In genomic region chr9:120778423-120778822, GRCm38 (mm10) we compare ENCODE assay signal across 9 mouse cellular contexts.
DNase-seq lines count a peak whose midpoint lies in the region; ATAC-seq lines count a peak whose summit lies in the region.
"Had no signal": no experiment of that assay in that cellular context is flagged by ENCODE, and none has a peak within 500 bp of the region (broad histone marks: within the 10 kb centered on the region; RNA-seq: fewer than 3 reads in every experiment).

No protein-coding gene starts in this region.

- 0 out of 2 replicates have a peak, but pooled peaks have one; percentile 20 for ATAC-seq in erythroblast, adult 5-6 weeks (replicated peaks; ENCODE audit: low FRiP score, poor library complexity, severe bottlenecking)
- peak; percentile 60 for ATAC-seq in lung, embryonic 16.5 days (ENCODE audit: low read depth)
- ATAC-seq: forebrain, postnatal 0 days had no signal

- peak overlapping the region; percentile 81 for H3K27ac ChIP-seq in lung, embryonic 16.5 days (ENCODE audit: low read length)

- H3K36me3 ChIP-seq in lung, embryonic 16.5 days (ENCODE audit: control insufficient read depth, insufficient read depth, low read length), result no peaks in the 10 kb centered on the region

- peaks cover 15% of the 10 kb centered on the region for H3K4me1 ChIP-seq in lung, embryonic 16.5 days (replicated peaks; ENCODE audit: control insufficient read depth, insufficient read depth, low read length)

- no peaks in the 10 kb centered on the region for H3K27me3 ChIP-seq in lung, embryonic 16.5 days (ENCODE audit: control insufficient read depth, insufficient read depth, low read depth, low read length)

- H3K4me3 ChIP-seq in lung, embryonic 16.5 days (ENCODE audit: low read length), result no peak overlapping the region

- 21% methylated on average over 2 of the region's 2 CpGs for WGBS in lung, embryonic 16.5 days

- H3K9ac ChIP-seq in lung, embryonic 16.5 days (ENCODE audit: low read length), result no peak overlapping the region
- H3K9ac ChIP-seq: forebrain, postnatal 0 days had no signal

- H3K4me2 ChIP-seq in lung, embryonic 16.5 days (ENCODE audit: low read depth, low read length), result no peak overlapping the region

- peak; percentile 47 to 63 for DNase-seq in adrenal gland, adult (ENCODE audit: inconsistent age in 2 of 2, low spot score in 1 of 2)
- no peak for DNase-seq in adrenal gland, postnatal 14 days
- DNase-seq in kidney, adult 18-20 months, result peak; percentile 35
- DNase-seq in cerebellum, adult 8-10 months, result no peak
- no peak for DNase-seq in urinary bladder, adult 2 months (ENCODE audit: low spot score)
- no peak for DNase-seq in right cerebral cortex, adult 18-20 months
- DNase-seq: forebrain, postnatal 0 days had no signal

- H3K9me3 ChIP-seq in lung, embryonic 16.5 days (ENCODE audit: control insufficient read depth, low read length), result no peaks in the 10 kb centered on the region

Comparison
In these comparisons a context has a peak if more than half of its experiments do, and no peak if none do; other contexts are left out.
1. DNase-seq: peak in adrenal gland, adult (2 of 2) and kidney, adult 18-20 months (single experiment); none in adrenal gland, postnatal 14 days (single experiment), cerebellum, adult 8-10 months (single experiment), urinary bladder, adult 2 months (single experiment) and right cerebral cortex, adult 18-20 months (single experiment).